Mouse (Mus musculus): Measurements from ENCODE around the gene Hsbp1.

Gene Hsbp1

GRCm38 (mm10) chr8:119394097-119394496, 49.8 kb downstream of the Hsbp1 start:
- DNase-seq: no peak

- DNase-seq: peak; percentile 93
These were observed 50.3 kb downstream of the Hsbp1 start, which contains the start of gene Mlycd for GRCm38 (mm10) chr8:119394524-119395026. Gene Mlycd, plus strand, starts transcription at chr8:119394878.

- peak; percentile 42 for DNase-seq
These were observed 51.0 kb downstream of the Hsbp1 start for GRCm38 (mm10) chr8:119395072-119395950.

Data from cerebellum, adult 11-12 months (tissue).